Mouse (Mus musculus) ovary, postnatal 10 days (tissue): ENCODE data around the gene Pbxip1.
A peak's percentile ranks its signal among the peaks of the same experiment; 100 is the strongest.
"Not testable (repeated sequence)": the region's sequence is repeated elsewhere in the genome, so short reads cannot be mapped to it uniquely, and the experiment has no call there.

Source experiments
- DNase-seq: peaks from one replicate; pipeline ENCODE4 v3.0.0; 2022; ENCODE audit warnings: low spot score

The Pbxip1 gene

GRCm38 (mm10) chr3:89409701-89410100 is 26.8 kb upstream of the Pbxip1 start:
- no peak for DNase-seq

DNA sequence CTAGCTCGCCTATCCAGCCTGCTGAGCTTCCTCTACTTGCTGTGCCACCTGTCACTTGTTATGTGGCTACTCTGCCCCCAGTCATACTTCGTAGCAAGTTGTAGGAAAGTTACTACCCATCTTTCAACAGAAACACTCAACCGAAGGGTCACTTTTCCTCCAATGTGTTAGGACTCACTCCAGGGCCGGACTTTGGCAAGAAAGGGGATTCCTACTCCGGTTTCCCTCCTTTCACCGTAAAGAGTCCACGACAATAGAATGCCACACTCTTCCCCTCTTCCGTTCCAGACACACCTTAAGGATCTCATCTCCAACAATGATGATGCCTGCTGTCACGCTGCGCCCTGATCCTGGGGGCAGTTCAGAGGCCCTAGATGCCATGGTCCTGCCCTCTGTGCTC is 25.6 kb upstream of the Pbxip1 start:
- DNase-seq = no peak

DNA sequence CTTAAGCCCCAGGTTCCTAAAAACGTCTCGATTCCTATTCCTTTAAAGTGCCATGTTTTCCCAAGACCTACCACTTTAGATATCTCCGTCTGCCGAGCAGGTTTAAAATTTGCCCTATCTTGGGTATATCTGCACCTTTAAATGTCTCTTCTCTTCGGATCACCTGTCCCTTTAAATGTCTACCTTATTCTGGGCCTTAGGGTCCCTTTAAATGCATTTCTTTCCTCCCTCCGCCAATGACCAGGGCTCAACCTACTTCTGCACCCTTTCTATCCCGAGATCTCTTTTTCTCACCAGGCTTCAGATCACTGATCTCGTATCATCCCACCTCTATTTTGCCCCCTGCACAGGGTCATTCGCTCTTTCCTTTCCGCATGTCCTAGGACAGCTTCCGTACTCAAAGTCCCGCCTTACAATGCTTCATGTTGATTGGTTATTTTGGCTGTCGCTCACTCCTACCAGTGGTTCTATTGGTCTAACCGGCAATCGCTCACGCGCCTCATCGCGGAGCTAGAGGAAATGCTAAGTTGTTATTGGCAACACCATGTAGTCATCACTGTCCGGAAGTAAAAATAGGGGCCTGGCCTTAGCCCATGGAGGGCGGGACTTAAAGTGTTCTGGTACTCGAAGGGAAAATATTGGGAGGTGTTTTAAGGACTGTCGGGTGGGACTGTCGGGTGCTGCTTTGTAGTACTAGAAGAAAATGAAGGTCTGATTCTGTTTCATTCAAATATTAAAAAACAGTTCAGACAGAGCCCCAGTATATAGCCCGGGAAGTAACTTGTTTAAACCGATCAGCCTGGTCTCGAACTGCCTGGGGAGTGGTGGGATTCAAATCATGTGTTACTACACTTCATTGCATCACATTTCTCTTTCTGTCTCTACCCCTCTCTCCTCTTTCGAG is 24.8 kb upstream of the Pbxip1 start, which contains the start of gene Flad1:
Flad1 (minus strand) TSS at position 381 of the 904 bp plus-strand sequence.
- DNase-seq = peak; percentile 99

GRCm38 (mm10) chr3:89416158-89416557 is 20.3 kb upstream of the Pbxip1 start:
- no peak for DNase-seq

GRCm38 (mm10) chr3:89417131-89417530 is 19.4 kb upstream of the Pbxip1 start:
- no peak for DNase-seq

DNA sequence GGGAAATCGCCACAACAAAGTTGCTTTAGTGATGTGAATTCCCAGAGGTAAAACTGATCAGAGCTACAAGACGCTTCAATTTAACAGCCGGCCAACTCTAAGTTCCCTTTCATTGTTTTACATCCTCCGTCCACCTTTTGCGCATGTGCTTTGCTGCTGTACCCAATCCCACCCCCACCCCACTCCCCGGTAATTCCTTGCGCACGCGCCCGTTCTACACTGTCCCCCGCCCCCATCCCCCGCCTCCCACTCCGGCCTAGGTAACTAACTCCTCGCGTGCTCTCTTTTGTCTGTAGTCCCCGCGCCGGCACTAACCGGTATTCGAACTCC is 18.7 kb upstream of the Pbxip1 start:
- no peak for DNase-seq

- peak; percentile 88 for DNase-seq
Observed at GRCm38 (mm10) chr3:89418170-89418860, 18.2 kb upstream of the Pbxip1 start, which contains the start of the genes Cks1b and Shc1. Gene Cks1b (minus strand): TSS chr3:89418383. Gene Shc1 (plus strand): TSS chr3:89418443.

DNA sequence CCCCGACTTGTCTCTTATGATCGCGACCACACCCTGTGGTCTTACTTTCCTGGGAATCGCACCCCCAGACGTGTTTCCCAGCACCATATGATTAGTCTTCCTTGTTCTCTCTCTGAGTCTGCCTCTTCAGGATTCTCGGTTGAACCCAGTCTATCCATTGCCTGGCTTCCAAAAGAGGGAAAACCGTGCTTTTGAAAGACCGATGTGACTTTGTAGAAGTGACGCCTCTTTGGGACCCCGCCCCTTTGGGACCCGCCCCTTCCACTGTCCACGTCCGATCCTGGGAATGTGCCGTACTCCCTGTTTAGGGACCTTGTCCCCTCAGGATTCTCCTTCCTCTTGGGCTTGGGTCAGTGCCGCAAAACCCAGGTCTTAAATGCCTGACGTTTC is 17.6 kb upstream of the Pbxip1 start:
- peak; percentile 72 for DNase-seq

DNA sequence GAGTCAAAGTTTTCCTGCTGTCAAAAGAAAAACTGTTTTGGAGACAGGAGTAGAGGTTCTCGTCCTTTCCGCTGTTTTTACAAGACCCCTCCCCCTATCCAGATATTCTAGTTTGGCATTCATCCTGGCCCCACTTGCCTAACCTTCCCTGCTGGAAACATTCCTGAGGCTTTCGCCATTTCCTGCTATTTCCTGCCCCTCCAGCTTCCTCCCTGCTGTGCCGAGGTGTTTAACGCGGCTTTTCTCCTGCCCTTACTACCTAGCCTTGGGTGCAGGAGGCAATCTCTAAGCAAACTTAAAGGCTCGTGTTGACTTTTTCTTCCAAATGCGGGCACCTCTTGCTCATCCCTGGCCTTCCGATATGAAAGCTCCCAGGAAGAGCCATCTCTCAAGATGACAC is 16.9 kb upstream of the Pbxip1 start:
- DNase-seq = peak; percentile 29

DNA sequence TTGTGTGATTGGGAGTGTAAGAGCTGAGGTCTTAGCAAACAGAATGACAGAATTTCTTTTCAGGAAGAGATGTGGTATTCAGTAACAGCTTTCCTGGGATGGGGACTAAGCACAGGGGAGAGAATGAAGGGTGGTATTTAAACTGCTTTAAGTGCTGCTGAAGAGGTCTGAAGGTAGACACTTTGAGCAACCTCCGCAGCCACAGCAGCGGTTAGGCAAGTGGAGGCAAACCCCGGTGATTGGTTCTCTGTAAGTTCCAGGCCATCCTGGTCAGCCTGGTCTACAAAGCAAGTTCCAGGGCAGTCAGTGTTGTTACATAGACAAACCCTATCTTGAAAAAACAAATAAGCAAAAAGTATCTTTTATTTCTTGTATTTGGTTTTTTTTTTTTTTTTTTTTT is 16.5 kb upstream of the Pbxip1 start:
- DNase-seq = no peak

DNA sequence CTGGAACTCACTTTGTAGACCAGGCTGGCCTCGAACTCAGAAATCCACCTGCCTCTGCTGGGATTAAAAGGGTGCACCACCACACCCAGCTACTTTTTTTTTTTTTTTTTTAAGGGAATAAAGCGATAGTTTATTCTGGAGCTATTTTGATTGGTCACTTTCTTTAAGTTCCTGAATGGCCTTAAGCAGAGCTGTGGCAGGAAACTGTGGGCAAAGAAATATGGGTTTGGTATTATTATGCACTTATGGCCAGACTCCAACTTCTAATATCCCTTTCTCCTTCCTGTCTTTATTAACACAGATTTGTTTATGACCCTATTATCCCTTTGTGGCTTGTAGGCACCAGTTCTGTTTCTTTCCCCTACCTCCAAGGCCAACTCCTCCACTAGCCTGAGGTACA is 16.1 kb upstream of the Pbxip1 start:
- DNase-seq = no peak

DNA sequence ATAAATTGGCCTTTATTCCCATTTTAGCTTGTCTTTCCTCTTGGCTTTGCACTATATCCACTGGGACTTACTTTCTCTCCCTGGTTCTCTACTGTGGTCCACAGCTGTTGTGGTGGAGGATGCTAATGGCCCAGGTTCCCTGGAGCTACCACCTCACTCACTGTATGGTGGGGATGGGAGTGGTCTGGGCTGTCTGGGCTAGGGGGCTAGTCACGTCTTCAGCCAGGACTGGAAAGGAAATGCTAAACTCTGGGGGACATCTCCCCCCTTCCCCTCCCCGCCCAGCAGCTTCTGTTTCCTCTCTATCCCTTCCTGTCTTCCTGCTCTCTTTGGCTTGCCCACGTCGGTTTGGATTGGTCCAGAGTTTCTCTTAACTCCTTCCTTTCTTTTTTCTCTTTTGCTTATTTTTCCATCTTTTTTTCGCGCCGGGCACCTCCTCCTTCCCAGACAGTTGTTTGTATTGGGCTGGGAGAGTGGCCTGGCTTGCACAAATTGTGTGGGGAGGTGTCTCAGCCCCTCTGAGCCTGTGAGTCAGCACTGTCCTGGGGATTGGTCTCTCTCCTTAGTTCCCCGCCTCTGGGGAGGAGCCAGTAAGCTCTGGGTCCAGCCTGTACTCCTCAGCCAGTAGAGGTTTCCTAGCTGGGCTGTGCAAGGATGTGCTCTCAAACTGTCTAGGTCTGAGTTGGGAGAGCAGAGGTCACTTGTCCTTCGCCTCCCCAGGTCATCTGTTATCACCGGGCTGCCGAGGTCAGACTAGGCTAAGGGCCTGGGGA is 15.3 kb upstream of the Pbxip1 start:
- DNase-seq = peak; percentile 48

- no peak for DNase-seq
Observed at GRCm38 (mm10) chr3:89421810-89422473, 14.6 kb upstream of the Pbxip1 start.

- DNase-seq = no peak
Observed at GRCm38 (mm10) chr3:89422556-89423205, 13.8 kb upstream of the Pbxip1 start.

DNA sequence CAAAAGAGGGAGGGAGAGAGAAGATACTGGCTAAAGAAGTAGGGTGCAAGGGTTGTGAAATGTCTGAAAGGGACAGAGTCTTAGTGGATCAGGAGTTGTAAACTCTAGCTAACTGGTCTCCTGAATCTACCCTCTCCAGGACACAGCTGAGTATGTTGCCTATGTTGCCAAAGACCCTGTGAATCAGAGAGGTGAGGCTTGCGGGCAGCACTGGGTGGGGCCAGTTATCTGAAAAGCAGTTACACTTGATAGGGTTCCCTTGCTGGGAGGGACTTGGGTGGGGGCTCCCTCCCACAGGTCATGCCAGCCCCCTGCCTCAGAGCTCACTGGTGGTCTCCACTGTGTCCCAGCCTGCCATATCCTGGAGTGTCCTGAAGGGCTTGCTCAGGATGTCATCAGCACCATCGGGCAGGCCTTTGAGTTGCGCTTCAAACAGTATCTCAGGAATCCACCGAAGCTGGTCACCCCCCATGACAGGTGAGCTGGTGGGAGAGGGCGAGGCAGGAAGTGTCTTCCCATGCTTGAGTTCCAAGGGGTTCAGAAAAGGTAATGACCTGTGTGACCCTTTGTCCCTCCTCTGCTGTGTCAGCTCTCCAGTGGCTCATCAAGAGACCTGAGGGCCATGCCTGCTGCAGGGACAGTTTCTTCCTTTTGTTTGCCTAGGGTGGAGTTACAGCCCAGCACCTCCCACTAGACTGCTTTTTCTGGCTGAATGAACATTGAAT is 11.9 kb upstream of the Pbxip1 start:
- no peak for DNase-seq

- DNase-seq = no peak
Observed at GRCm38 (mm10) chr3:89425141-89425525, 11.4 kb upstream of the Pbxip1 start.

GRCm38 (mm10) chr3:89425876-89426275 is 10.6 kb upstream of the Pbxip1 start:
- DNase-seq = no peak

DNA sequence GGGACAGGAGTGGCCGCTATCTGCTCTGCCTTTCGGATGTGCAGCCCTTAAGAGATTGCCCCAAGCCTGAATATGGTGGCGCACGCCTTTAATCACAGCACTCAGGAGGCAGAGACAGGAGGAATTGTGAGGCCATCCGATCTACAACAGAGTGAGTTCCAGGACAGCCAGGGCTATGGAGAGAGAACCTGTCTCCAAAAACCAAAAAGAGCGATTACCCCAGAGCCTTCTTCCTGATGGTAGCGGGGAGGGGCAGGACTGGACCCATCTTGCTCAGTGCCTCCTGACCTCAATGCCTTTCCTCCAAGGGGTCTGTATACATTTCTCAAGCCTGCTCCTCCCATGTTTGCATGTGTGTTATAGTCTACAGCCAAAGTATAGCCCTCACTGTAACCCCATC is 7.5 kb upstream of the Pbxip1 start:
- not testable (repeated sequence) for DNase-seq

GRCm38 (mm10) chr3:89430171-89431159 is 6.0 kb upstream of the Pbxip1 start, which contains the start of gene Pygo2:
Gene Pygo2 (plus strand): TSS chr3:89430214.
- peak; percentile 88 for DNase-seq
